Mouse (Mus musculus) Patski (cell line): ENCODE results near the gene Sgsm1. TPM values are rescaled to one million over a fixed set of nuclear protein-coding genes. Genes with fewer than 3 reads are reported as not detected.
A peak's percentile ranks its signal among the peaks of the same experiment; 100 is the strongest.

Source experiments
- ATAC-seq: fragments of 100-300 bp; one replicate; pipeline ENCODE4 v1.8.0; 2021
- CTCF ChIA-PET: fragments of 350-600 bp; sonication (Branson Sonifier 250); formaldehyde crosslinking; loops from one replicate; lab custom pipeline; 2022; ENCODE audit warnings: inconsistent platforms; lab: Charles Lee
- POLR2A ChIA-PET: fragments of 350-600 bp; sonication (Branson Sonifier 250); formaldehyde crosslinking; loops from one replicate; lab custom pipeline; 2022; ENCODE audit warnings: antibody characterized with exemption, inconsistent platforms; lab: Charles Lee
- DNase-seq: peaks from one replicate; pipeline ENCODE4 v3.0.0-alpha.2; 2011; ENCODE audit warnings: low read depth, low spot score
- H3K27me3 ChIP-seq: fragments of 371-371 bp; one replicate; pipeline ENCODE4 v1.5.1; 2021
- CTCF ChIP-seq: fragments of 100-300 bp; IDR thresholded peaks from one replicate; pipeline ENCODE4 v1.5.1; 2021
- in situ Hi-C: fragments of 300-500 bp; cut with MboI; formaldehyde crosslinking; loops from 3 replicates; pipeline ENCODE4 v1.11.1; 2018; ENCODE audit warnings: low pct_unique_long_range_greater_than_20kb, mixed read lengths
- polyA plus RNA-seq: library from polyadenylated mRNA; unstranded; gene quantifications from one replicate; pipeline ENCODE4 v1.2.3, GENCODE M21; 2021

The Sgsm1 gene
- polyA plus RNA-seq, 1 experiment from 2014 or later: 0.12 TPM

GRCm38 (mm10) chr5:113226632-113227102, 83.9 kb downstream of the Sgsm1 start, which contains the start of gene Tmem211:
TSS of gene Tmem211 (plus strand) at chr5:113226909.
- in situ Hi-C loops: loop anchor here (5.0 to 25.0 kb wide), 3 partner anchors 129 to 789 kb away; partner anchors contain the start of gene Gm6588
- ATAC-seq (peak; percentile 94), DNase-seq (peak; percentile 71)
- CTCF ChIA-PET: interaction anchor here (0.7 to 2.9 kb wide), 29 partner anchors 10 to 135 kb away, joined by 3 to 30 read pairs (median 5); no protein-coding TSS in a partner anchor
- no peak for TF ChIP-seq CTCF
- H3K27me3 ChIP-seq: no peaks in the 10 kb centered on the region
- POLR2A ChIA-PET: interaction anchor here (1.5 to 1.6 kb wide), 2 partner anchors 46 to 127 kb away, joined by 4 read pairs; no protein-coding TSS in a partner anchor

- ChIA-PET CTCF (interaction anchor here (0.7 to 2.9 kb wide), 23 partner anchors 8 to 134 kb away, joined by 3 to 30 read pairs (median 6); no protein-coding TSS in a partner anchor), POLR2A (interaction anchor here (0.7 to 1.6 kb wide), 3 partner anchors 17 to 126 kb away, joined by 3 to 4 read pairs (median 4); no protein-coding TSS in a partner anchor)
- in situ Hi-C loops: loop anchor here (5.0 to 25.0 kb wide), 3 partner anchors 129 to 789 kb away; partner anchors contain the start of gene Gm6588
- DNase-seq (no peak), ATAC-seq (no peak)
- TF ChIP-seq CTCF: no peak
- H3K27me3 ChIP-seq: no peaks in the 10 kb centered on the region
Measured at GRCm38 (mm10) chr5:113225686-113226435, 84.7 kb downstream of the Sgsm1 start.

DNA sequence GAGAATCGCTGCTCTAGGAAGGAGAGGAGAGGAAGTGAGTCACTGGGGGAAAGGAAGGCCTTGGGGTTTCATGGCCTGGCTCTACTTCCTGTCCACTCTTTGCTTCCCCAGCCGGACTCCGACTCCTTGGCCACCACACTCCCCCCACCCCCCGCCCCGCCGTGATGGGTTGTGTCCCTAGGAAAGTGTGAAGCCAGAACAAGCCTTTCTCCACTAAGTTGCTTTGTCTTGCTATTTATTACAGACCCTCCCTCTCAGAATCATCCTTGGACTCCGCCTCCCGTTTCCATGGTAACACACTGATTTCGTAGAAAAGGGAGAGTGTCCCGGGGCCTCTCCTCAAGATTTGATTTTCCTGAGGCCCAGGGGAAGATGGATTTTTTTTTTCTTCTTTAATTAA, 85.3 kb downstream of the Sgsm1 start:
- no peaks in the 10 kb centered on the region for H3K27me3 ChIP-seq
- ChIA-PET CTCF (interaction anchor here (1.4 kb wide), 1 partner anchor 126 kb away, joined by 6 read pairs; no protein-coding TSS in a partner anchor), POLR2A (no interaction called here)
- DNase-seq (no peak), ATAC-seq (no peak)
- TF ChIP-seq CTCF: no peak
- in situ Hi-C loops: loop anchor here (5.0 to 25.0 kb wide), 3 partner anchors 128 to 788 kb away; partner anchors contain the start of gene Gm6588

DNA sequence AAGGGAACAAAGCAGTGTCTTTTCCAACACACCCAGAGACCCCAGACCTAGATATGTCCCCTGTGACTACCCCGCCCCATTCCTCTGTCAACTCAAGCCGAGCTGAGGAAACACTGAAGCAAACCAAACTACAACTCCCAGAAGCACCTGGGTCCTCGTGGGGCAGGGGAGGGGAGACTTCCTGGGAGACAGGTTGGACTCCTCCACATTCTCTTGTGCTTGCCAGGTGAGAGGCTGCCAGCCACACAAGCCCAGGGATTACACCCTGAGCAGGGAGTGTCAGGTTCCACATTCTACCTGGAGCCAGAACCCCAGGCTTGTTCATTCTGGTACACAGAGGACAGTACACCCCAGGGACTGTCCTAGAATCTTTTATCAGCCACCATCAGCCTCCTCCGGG, 86.7 kb downstream of the Sgsm1 start:
- CTCF ChIA-PET: interaction anchor here (1.0 to 4.1 kb wide), 7 partner anchors 20 to 125 kb away, joined by 3 to 36 read pairs (median 6); no protein-coding TSS in a partner anchor
- POLR2A ChIA-PET: no interaction called here
- no peak for TF ChIP-seq CTCF
- H3K27me3 ChIP-seq: no peaks in the 10 kb centered on the region
- in situ Hi-C loops: loop anchor here (5.0 to 25.0 kb wide), 2 partner anchors 42 to 663 kb away; no protein-coding TSS in a partner anchor
- ATAC-seq (no peak), DNase-seq (no peak)

DNA sequence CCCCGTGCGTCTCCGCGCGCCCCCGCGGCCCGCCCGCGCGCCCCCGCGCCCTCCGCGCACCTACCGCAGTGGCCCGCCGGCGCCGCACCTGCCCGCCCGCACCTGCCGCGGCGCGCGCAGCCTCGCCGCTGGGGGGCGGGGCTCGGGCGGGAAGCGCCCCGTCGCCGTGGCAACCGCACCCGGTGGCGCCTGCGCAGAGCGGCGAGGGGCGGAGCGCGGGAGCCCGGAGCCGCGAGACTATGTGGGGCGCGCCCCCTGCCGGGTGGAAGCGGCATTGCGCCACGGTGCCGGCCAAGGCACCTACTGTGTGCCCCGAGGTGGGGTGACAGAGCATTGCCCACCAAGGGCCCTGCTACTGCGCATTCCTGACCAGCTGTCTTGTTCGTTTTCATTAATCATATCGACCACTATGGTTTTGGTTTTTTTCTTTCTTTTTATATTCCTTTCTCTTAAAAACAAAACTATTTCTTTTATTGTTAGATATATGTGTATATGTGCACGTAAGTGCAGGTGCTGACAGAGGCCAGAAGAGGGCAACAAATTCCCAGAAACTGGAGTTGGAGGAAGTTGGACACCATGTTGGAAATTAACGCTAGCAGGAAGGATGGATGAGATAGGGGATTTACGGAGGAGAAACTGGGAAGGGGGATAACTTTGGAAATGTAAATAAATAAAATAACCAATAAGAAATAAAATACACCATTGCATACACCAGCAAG, 89.3 kb downstream of the Sgsm1 start, which contains the start of gene 2900026A02Rik:
TSS of gene 2900026A02Rik (minus strand) at position 90 of the 719 bp plus-strand sequence.
- ATAC-seq (no peak), DNase-seq (no peak)
- TF ChIP-seq CTCF: no peak
- in situ Hi-C loops: loop anchor here (5.0 to 25.0 kb wide), 2 partner anchors 39 to 666 kb away; no protein-coding TSS in a partner anchor
- POLR2A ChIA-PET: interaction anchor here (0.9 to 1.2 kb wide), 2 partner anchors 42 to 122 kb away, joined by 3 to 4 read pairs; no protein-coding TSS in a partner anchor
- no peaks in the 10 kb centered on the region for H3K27me3 ChIP-seq
- CTCF ChIA-PET: interaction anchor here (0.9 to 4.1 kb wide), 9 partner anchors 9 to 122 kb away, joined by 3 to 36 read pairs (median 4); no protein-coding TSS in a partner anchor

DNA sequence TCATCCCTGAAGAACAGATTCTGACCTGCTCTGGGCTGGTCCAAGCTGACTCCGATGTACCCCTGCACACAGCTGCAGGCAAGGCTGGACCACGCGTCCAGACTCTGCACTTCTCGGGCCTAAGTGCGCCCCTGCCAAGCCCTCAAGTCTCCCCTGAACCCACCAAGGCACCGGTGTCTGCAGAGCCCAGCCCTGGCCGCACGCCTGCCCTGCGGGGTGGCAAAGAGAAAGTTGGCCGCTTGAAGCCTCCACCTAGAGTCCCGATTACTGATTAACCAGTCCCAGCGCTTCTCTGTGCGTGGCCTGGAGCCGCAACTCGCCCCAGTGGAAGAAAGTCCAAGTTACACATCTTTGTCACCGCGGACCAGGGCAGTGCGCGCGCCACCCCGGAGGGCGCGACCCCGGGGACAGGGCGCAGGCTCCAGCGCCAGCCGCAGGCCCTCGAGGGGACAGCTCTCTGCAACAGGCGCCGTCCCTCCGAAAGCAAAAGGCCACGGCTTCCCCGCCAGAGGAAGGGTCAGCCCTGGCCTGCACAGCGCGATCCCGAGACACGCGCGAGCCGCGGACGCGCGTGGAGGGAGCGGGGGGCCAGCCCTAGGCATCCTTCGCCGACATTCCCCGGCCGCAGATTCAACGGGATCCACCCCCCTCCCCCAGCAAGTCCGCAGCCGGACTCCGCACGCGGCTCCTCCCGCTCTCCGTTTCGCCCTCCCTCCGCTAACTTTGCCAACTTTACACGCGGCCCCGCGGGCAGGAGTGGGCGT, 90.0 kb downstream of the Sgsm1 start:
- no peak for TF ChIP-seq CTCF
- POLR2A ChIA-PET: interaction anchor here (1.1 to 1.3 kb wide), 2 partner anchors 16 to 41 kb away, joined by 6 to 8 read pairs; no protein-coding TSS in a partner anchor
- no peak for DNase-seq
- CTCF ChIA-PET: interaction anchor here (1.3 to 4.1 kb wide), 4 partner anchors 13 to 121 kb away, joined by 3 to 36 read pairs (median 10); no protein-coding TSS in a partner anchor
- H3K27me3 ChIP-seq: no peaks in the 10 kb centered on the region
- in situ Hi-C loops: loop anchor here (5.0 to 25.0 kb wide), 2 partner anchors 38 to 667 kb away; no protein-coding TSS in a partner anchor
- peak; percentile 26 for ATAC-seq

GRCm38 (mm10) chr5:113219876-113220275, 90.7 kb downstream of the Sgsm1 start:
- no peaks in the 10 kb centered on the region for H3K27me3 ChIP-seq
- CTCF ChIA-PET: interaction anchor here (1.3 to 3.2 kb wide), 3 partner anchors 12 to 120 kb away, joined by 3 to 16 read pairs (median 4); no protein-coding TSS in a partner anchor
- DNase-seq (no peak), ATAC-seq (no peak)
- no peak for TF ChIP-seq CTCF
- in situ Hi-C loops: loop anchor here (5.0 to 25.0 kb wide), 2 partner anchors 38 to 667 kb away; no protein-coding TSS in a partner anchor
- POLR2A ChIA-PET: interaction anchor here (1.0 to 1.3 kb wide), 4 partner anchors 13 to 45 kb away, joined by 3 to 8 read pairs (median 4); no protein-coding TSS in a partner anchor

DNA sequence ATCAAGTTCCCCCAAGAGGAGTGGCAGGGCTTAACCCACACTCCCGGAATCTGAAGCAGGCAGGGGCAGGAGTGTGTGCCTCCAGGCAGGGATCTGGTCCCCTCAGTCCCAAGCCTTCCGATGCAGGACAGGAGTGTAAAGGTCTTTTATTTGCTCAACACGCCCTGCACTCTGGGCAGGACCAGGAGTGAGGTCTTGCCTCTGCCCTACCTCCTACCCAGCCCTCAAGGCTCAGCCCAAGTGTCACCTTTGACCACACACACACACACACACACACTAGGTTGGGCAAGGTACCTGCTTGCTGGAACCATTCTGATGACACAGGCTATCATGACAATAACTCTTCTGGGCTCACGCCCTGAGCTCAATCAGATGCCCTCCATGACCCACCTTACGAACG, 91.1 kb downstream of the Sgsm1 start:
- no peaks in the 10 kb centered on the region for H3K27me3 ChIP-seq
- ATAC-seq (no peak), DNase-seq (no peak)
- CTCF ChIA-PET: interaction anchor here (1.3 to 3.2 kb wide), 3 partner anchors 12 to 120 kb away, joined by 3 to 16 read pairs (median 4); no protein-coding TSS in a partner anchor
- POLR2A ChIA-PET: interaction anchor here (1.0 to 1.3 kb wide), 4 partner anchors 13 to 45 kb away, joined by 3 to 8 read pairs (median 4); no protein-coding TSS in a partner anchor
- in situ Hi-C loops: loop anchor here (25.0 kb wide), 1 partner anchor 668 kb away; no protein-coding TSS in a partner anchor
- TF ChIP-seq CTCF: no peak
